Mouse (Mus musculus) mesoderm, embryonic 11.5 days (tissue): ENCODE measurements at regions not wholly inside any gene's neighbourhood (a gene's known extent, or its start where the extent isn't known, plus 50 kb on each side); places are given as distances from the start of the nearest gene placed in this dataset.
"Not testable (repeated sequence)": the region's sequence is repeated elsewhere in the genome, so short reads cannot be mapped to it uniquely, and the experiment has no call there.

ENCODE experiments used
- DNase-seq: peaks from one replicate; pipeline ENCODE4 v3.0.0-alpha.2; 2012; ENCODE audit warnings: low read depth, low spot score

- DNase-seq = no peak
Measured at GRCm38 (mm10) chr2:55182416-55182815, 253.4 kb upstream of the Kcnj3 start.

- DNase-seq = no peak
Measured at GRCm38 (mm10) chr2:55206891-55207290, 228.9 kb upstream of the Kcnj3 start.

- no peak for DNase-seq
Measured at GRCm38 (mm10) chr2:55208620-55209019, 227.2 kb upstream of the Kcnj3 start.

GRCm38 (mm10) chr2:55209848-55210390 is 225.9 kb upstream of the Kcnj3 start:
- no peak for DNase-seq

- no peak for DNase-seq
Measured at GRCm38 (mm10) chr2:55211281-55211680, 224.5 kb upstream of the Kcnj3 start.

GRCm38 (mm10) chr2:55222046-55222445 is 213.7 kb upstream of the Kcnj3 start:
- no peak for DNase-seq

GRCm38 (mm10) chr2:55222741-55223140 is 213.0 kb upstream of the Kcnj3 start:
- not testable (repeated sequence) for DNase-seq

- DNase-seq = no peak
Measured at GRCm38 (mm10) chr2:55228131-55228797, 207.5 kb upstream of the Kcnj3 start.

GRCm38 (mm10) chr2:55231841-55232240 is 203.9 kb upstream of the Kcnj3 start:
- DNase-seq = no peak

GRCm38 (mm10) chr2:55253134-55253533 is 182.6 kb upstream of the Kcnj3 start:
- DNase-seq = no peak

GRCm38 (mm10) chr2:55262721-55263278 is 173.0 kb upstream of the Kcnj3 start:
- DNase-seq = no peak

- DNase-seq = no peak
Measured at GRCm38 (mm10) chr2:55263847-55264449, 171.8 kb upstream of the Kcnj3 start.

- peak; percentile 13 for DNase-seq
Measured at GRCm38 (mm10) chr2:55306387-55306786, 129.4 kb upstream of the Kcnj3 start.

- no peak for DNase-seq
Measured at GRCm38 (mm10) chr2:55315627-55316026, 120.1 kb upstream of the Kcnj3 start.

GRCm38 (mm10) chr2:55354061-55354460 is 81.7 kb upstream of the Kcnj3 start:
- not testable (repeated sequence) for DNase-seq
